Mouse (Mus musculus): ENCODE data around the gene Galnt7. TPM values are rescaled to one million over a fixed set of nuclear protein-coding genes. Genes with fewer than 3 reads are reported as not detected.

Galnt7 gene
- total RNA-seq (2023; ENCODE audit: inconsistent age): 14.0 to 18.1 TPM (median 16.2 TPM) in 4 replicates

GRCm38 (mm10) chr8:57652456-57653055 lies at the start of gene Galnt7:
Galnt7 (minus strand) TSS chr8:57653032.

GRCm38 (mm10) chr8:57511316-57512118 lies 141.3 kb downstream of the Galnt7 start, which contains the start of gene Hmgb2:
Hmgb2 (plus strand) TSS chr8:57511907.

GRCm38 (mm10) chr8:57487441-57488155 lies 165.2 kb downstream of the Galnt7 start, which contains the start of gene Sap30:
Sap30 (minus strand) TSS chr8:57487860.

Other genes with a start within 250 kb of the Galnt7 start
- not detected in 4 replicates for gene Scrg1, start 197.1 kb downstream of the Galnt7 start, total RNA-seq (2023; ENCODE audit: inconsistent age)
- 11.3 to 15.0 TPM (median 13.4 TPM) in 4 replicates for gene Sap30, start 165.2 kb downstream of the Galnt7 start, total RNA-seq (2023; ENCODE audit: inconsistent age)
- gene Hmgb2, start 141.1 kb downstream of the Galnt7 start, total RNA-seq (2023; ENCODE audit: inconsistent age): 182 to 233 TPM (median 206 TPM) in 4 replicates